Mouse (Mus musculus) brain, adult 2 months (tissue): ENCODE results near the gene Gbp9.
"Not testable (repeated sequence)": the region's sequence is repeated elsewhere in the genome, so short reads cannot be mapped to it uniquely, and the experiment has no call there.

Experiments used
- DNase-seq: peaks from one replicate; pipeline ENCODE4 v3.0.0; 2011; ENCODE audit warnings: low read depth, low spot score

The Gbp9 gene

GRCm38 (mm10) chr5:105139409-105140088, at the start of gene Gbp9, which contains the start of the genes Gbp8 and Gbp4:
Gene Gbp9, minus strand, starts transcription at chr5:105139539.
Gene Gbp8, minus strand, starts transcription at chr5:105139540.
Gene Gbp4, minus strand, starts transcription at chr5:105139586.
- peak; percentile 5 for DNase-seq

- DNase-seq: no peak
These were observed 42.1 kb upstream of the Gbp9 start for GRCm38 (mm10) chr5:105181446-105181845.

- DNase-seq: no peak
These were observed 17.2 kb upstream of the Gbp9 start for GRCm38 (mm10) chr5:105156582-105156981.

- DNase-seq: no peak
These were observed 14.7 kb upstream of the Gbp9 start for GRCm38 (mm10) chr5:105154049-105154448.

- not testable (repeated sequence) for DNase-seq
These were observed 8.7 kb upstream of the Gbp9 start for GRCm38 (mm10) chr5:105148062-105148461.

GRCm38 (mm10) chr5:105146447-105146846, 7.1 kb upstream of the Gbp9 start:
- no peak for DNase-seq

GRCm38 (mm10) chr5:105145731-105146130, 6.4 kb upstream of the Gbp9 start:
- DNase-seq: not testable (repeated sequence)

- not testable (repeated sequence) for DNase-seq
These were observed 911 bp upstream of the Gbp9 start for GRCm38 (mm10) chr5:105140089-105140810.

GRCm38 (mm10) chr5:105138906-105139305, 433 bp downstream of the Gbp9 start:
- no peak for DNase-seq

GRCm38 (mm10) chr5:105136706-105137304, 2.5 kb downstream of the Gbp9 start:
- DNase-seq: not testable (repeated sequence)

GRCm38 (mm10) chr5:105121731-105122130, 17.6 kb downstream of the Gbp9 start:
- peak; percentile 17 for DNase-seq

- no peak for DNase-seq
These were observed 23.6 kb downstream of the Gbp9 start for GRCm38 (mm10) chr5:105115740-105116139.

- no peak for DNase-seq
These were observed 24.6 kb downstream of the Gbp9 start for GRCm38 (mm10) chr5:105114696-105115095.

- no peak for DNase-seq
These were observed 25.7 kb downstream of the Gbp9 start for GRCm38 (mm10) chr5:105113656-105114055.

GRCm38 (mm10) chr5:105110271-105110852, 29.0 kb downstream of the Gbp9 start:
- DNase-seq: peak; percentile 7

GRCm38 (mm10) chr5:105109775-105110174, 29.6 kb downstream of the Gbp9 start:
- not testable (repeated sequence) for DNase-seq

GRCm38 (mm10) chr5:105105689-105106088, 33.6 kb downstream of the Gbp9 start:
- not testable (repeated sequence) for DNase-seq

GRCm38 (mm10) chr5:105081900-105082299, 57.4 kb downstream of the Gbp9 start:
- DNase-seq: no peak

- DNase-seq: not testable (repeated sequence)
These were observed 71.0 kb downstream of the Gbp9 start for GRCm38 (mm10) chr5:105068356-105068755.

GRCm38 (mm10) chr5:105064443-105064842, 74.9 kb downstream of the Gbp9 start:
- DNase-seq: not testable (repeated sequence)

- DNase-seq: no peak
These were observed 76.0 kb downstream of the Gbp9 start for GRCm38 (mm10) chr5:105063321-105063720.

- DNase-seq: not testable (repeated sequence)
These were observed 76.9 kb downstream of the Gbp9 start for GRCm38 (mm10) chr5:105062403-105062802.
